Mouse (Mus musculus) ES-Bruce4 (cell line): ENCODE data around the gene Ifi27l2b. TPM values are rescaled to one million over a fixed set of nuclear protein-coding genes. Genes with fewer than 3 reads are reported as not detected.

Source experiments
- H3K27ac ChIP-seq: 2 replicates; pipeline ENCODE4 v1.5.1; 2012; ENCODE audit warnings: low read length, inconsistent platforms; ENCODE audit not compliant: insufficient read depth
- H3K27me3 ChIP-seq: 2 replicates; pipeline ENCODE4 v1.6.1; 2012; ENCODE audit warnings: mild to moderate bottlenecking, low read length, inconsistent platforms; ENCODE audit not compliant: control insufficient read depth, poor library complexity, insufficient read depth, severe bottlenecking
- H3K36me3 ChIP-seq: 2 replicates; pipeline ENCODE4 v1.6.1; 2012; ENCODE audit warnings: inconsistent platforms, mild to moderate bottlenecking, low read length, moderate library complexity; ENCODE audit not compliant: control insufficient read depth, poor library complexity, insufficient read depth, severe bottlenecking
- H3K4me1 ChIP-seq: one replicate; pipeline ENCODE4 v1.8.1; 2011; ENCODE audit warnings: low read length; ENCODE audit not compliant: control insufficient read depth, insufficient read depth
- H3K4me3 ChIP-seq: 2 replicates; pipeline ENCODE4 v1.5.1; 2011; ENCODE audit warnings: low read depth, mild to moderate bottlenecking, low read length
- H3K9ac ChIP-seq: 2 replicates; pipeline ENCODE4 v1.6.1; 2012; ENCODE audit warnings: low read depth, mild to moderate bottlenecking, inconsistent platforms; ENCODE audit not compliant: poor library complexity, severe bottlenecking
- H3K9me3 ChIP-seq: replicated peaks from 2 replicates; pipeline ENCODE4 v1.6.1; 2012; ENCODE audit warnings: mild to moderate bottlenecking, low read length, inconsistent platforms; ENCODE audit not compliant: control insufficient read depth, poor library complexity, insufficient read depth, severe bottlenecking
- CTCF ChIP-seq: IDR thresholded peaks from one replicate; pipeline ENCODE4 v1.8.1; 2011; ENCODE audit warnings: low read depth, low read length
- EP300 ChIP-seq: IDR thresholded peaks from 2 replicates; pipeline ENCODE4 v1.6.1; 2011; ENCODE audit warnings: low read depth, low read length; ENCODE audit not compliant: insufficient read depth
- POLR2A ChIP-seq: IDR thresholded peaks from one replicate; pipeline ENCODE4 v1.8.1; 2011; ENCODE audit warnings: low read length; ENCODE audit not compliant: insufficient read depth
- polyA plus RNA-seq: library from polyadenylated mRNA; stranded (reverse); fragments of >200 nt; gene quantifications from 2 replicates; pipeline ENCODE4 v1.2.4, GENCODE M21; 2011; ENCODE audit warnings: low read depth; ENCODE audit not compliant: missing spikeins, insufficient read depth, insufficient read length

Ifi27l2b gene
- not detected in 2 replicates for polyA plus RNA-seq

DNA sequence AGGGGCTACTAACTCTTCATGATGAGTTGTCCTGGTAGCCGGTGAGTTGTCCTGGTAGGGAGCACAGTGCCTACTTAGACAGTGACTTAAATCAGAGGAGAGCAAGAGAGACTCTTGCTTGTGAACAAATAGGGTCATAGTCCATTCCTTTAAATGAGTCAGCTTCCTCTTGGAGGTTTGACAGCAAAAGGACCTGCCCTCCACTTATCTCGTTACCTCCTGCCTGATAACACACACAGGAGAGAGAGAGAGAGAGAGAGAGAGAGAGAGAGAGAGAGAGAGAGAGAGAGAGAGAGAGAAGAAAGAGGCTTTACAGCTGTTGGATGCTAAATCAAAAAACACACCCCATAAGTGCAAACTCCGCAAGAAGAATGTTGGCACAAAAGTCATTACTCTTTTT is at the start of gene Ifi27l2b:
Gene Ifi27l2b (minus strand): TSS at position 84 of the 400 bp plus-strand sequence.
- H3K9me3 ChIP-seq, result no peaks in the 10 kb centered on the region
- no peak within 1 kb of the TSS for H3K27ac ChIP-seq
- no peaks in the 10 kb centered on the region for H3K27me3 ChIP-seq
- H3K4me3 ChIP-seq, result no peak within 1 kb of the TSS
- H3K4me1 ChIP-seq, result no peaks in the 10 kb centered on the region
- H3K36me3 ChIP-seq, result no peaks in the 10 kb centered on the region
- TF ChIP-seq POLR2A (no peak), CTCF (no peak), EP300 (no peak)
- H3K9ac ChIP-seq, result no peak within 1 kb of the TSS

DNA sequence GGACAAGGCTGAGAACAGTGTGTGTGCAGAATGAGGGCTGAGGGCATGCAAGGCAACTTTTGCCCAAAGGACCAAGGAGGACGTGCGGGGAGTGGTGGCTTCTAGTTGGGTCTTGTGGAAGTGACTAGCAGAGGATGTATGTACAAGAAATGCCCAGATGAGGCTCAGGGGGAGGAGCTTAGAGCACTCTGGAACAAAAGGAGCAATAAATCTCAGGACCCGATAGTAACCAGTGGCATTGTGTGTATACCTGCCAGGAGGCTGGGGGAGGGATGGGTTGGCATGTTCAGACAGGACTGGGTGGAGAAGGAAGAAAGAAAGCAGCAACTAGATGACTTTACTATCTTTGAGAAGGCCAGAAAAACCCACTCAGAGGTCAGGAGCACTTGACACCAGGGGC is 47.4 kb upstream of the Ifi27l2b start:
- Histone ChIP-seq H3K27me3 (no peaks in the 10 kb centered on the region), H3K4me3 (no peak overlapping the region), H3K36me3 (no peaks in the 10 kb centered on the region), H3K4me1 (no peaks in the 10 kb centered on the region), H3K27ac (no peak overlapping the region), H3K9me3 (no peaks in the 10 kb centered on the region), H3K9ac (no peak overlapping the region)
- TF ChIP-seq CTCF, result no peak
- TF ChIP-seq POLR2A, result no peak
- TF ChIP-seq EP300, result no peak

DNA sequence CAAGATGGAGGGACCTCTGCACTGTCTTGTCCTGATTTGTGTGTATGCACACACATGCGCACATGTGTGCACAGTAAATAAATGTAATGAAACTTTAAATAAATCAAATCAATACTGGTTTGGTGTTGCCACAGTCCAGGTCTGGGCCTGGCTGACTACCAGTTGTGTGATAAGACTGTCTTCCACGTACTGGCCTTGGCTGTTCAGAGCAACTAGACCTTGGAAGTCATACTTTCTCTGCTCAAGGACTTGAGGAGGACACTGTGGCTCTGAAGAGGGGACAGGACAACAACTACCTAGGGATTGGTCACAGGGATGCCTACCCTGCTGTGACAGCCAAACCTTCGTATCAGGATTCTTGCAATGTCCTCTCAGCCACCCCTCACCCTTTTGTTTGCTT is 46.3 kb upstream of the Ifi27l2b start:
- TF ChIP-seq CTCF (no peak), POLR2A (no peak), EP300 (no peak)
- H3K9ac ChIP-seq, result no peak overlapping the region
- no peaks in the 10 kb centered on the region for H3K27me3 ChIP-seq
- no peaks in the 10 kb centered on the region for H3K4me1 ChIP-seq
- H3K9me3 ChIP-seq, result no peaks in the 10 kb centered on the region
- H3K36me3 ChIP-seq, result no peaks in the 10 kb centered on the region
- H3K27ac ChIP-seq, result no peak overlapping the region
- H3K4me3 ChIP-seq, result no peak overlapping the region

DNA sequence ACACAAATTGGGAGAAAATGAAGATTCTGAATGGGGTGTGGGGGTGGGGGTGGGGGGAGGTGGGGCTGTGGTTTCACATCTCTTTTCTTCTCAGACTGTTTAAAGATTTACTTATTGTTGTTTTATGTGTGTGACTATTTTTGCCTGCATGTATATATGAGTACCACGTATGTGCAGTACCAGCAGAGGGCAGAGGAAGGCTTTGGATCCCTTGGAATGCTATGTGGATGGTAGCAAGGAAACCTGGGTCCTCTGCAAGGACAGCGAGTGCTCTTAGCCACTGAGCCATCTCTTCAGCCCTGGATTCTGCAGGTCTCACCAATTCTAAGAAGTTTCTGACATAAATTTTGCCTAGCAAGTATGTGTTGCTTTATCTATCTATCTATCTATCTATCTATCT is 42.2 kb upstream of the Ifi27l2b start:
- TF ChIP-seq EP300, result no peak
- TF ChIP-seq CTCF, result no peak
- TF ChIP-seq POLR2A, result no peak
- no peaks in the 10 kb centered on the region for H3K9me3 ChIP-seq
- no peak overlapping the region for H3K4me3 ChIP-seq
- H3K27me3 ChIP-seq, result no peaks in the 10 kb centered on the region; the same call in 1 of the 2 replicates
- no peaks in the 10 kb centered on the region for H3K36me3 ChIP-seq
- H3K27ac ChIP-seq, result no peak overlapping the region
- H3K4me1 ChIP-seq, result no peaks in the 10 kb centered on the region
- no peak overlapping the region for H3K9ac ChIP-seq

DNA sequence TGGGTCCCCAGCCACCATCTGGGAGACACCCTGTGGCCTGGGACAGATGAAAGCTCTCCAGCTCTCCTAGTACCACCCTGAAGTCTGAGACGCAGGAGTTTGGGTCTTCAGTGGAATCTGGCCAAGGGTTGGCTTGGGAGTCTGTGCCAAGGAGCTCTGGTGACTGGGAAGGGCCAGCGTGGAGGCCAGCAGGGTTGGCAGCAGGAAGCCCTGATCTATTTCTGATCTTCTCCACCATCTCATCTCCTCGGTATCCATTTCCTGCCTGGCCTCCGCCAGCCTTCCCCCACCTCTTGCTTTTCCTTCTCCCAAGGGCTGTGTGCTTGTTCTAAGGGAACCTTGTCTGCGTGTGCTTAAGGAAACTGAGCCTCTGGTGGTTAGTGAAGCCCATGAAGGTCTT is 41.7 kb upstream of the Ifi27l2b start:
- H3K9ac ChIP-seq, result no peak overlapping the region
- H3K4me3 ChIP-seq, result no peak overlapping the region
- no peaks in the 10 kb centered on the region for H3K9me3 ChIP-seq
- TF ChIP-seq POLR2A (no peak), CTCF (no peak), EP300 (no peak)
- no peaks in the 10 kb centered on the region; the same call in 1 of the 2 replicates for H3K27me3 ChIP-seq
- no peaks in the 10 kb centered on the region for H3K36me3 ChIP-seq
- no peak overlapping the region for H3K27ac ChIP-seq
- no peaks in the 10 kb centered on the region for H3K4me1 ChIP-seq

DNA sequence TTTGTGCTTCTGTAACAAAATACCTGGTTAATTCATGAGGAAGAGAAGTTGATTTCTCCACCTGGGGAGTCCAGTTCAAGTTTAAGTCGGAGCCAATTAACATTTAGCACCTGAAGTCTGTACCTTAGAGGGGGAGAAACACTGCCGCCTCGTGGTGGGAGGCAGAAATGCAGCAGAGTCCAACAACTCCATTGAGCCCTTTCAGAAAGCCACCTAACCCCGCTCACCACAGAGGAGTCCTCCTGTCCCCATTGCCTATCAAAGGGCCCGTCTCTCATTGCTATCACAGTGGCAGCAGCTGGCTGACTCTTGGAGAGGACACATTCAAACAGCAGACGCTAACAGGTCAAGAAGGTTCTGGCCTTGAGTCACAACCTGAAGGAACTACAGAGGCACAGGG is 37.5 kb upstream of the Ifi27l2b start:
- no peak overlapping the region for H3K9ac ChIP-seq
- no peaks in the 10 kb centered on the region for H3K4me1 ChIP-seq
- no peaks in the 10 kb centered on the region for H3K9me3 ChIP-seq
- no peaks in the 10 kb centered on the region; the same call in 1 of the 2 replicates for H3K27me3 ChIP-seq
- no peaks in the 10 kb centered on the region for H3K36me3 ChIP-seq
- no peak overlapping the region for H3K4me3 ChIP-seq
- no peak overlapping the region for H3K27ac ChIP-seq
- TF ChIP-seq CTCF, result peak; percentile 80
- TF ChIP-seq POLR2A, result no peak

DNA sequence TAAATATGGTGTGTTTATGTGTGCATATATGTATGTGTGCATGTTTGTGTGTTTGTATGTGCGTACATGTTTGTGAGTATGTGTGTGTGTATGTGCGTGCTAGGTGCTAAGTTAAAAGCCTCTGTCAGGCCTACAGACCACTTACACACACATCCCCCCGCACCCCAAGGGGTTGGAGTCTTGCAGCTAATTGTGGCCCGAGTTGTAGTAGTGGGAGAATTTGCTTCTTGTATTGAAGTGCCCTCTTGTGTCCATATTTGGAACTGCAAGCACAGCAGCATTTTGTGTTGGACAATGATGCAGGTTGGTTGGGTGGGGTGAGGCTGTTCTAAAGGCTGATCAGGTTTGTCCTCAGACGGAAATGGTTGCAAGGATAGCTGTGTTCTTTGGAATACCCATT is 35.7 kb upstream of the Ifi27l2b start:
- H3K4me1 ChIP-seq, result no peaks in the 10 kb centered on the region
- no peak overlapping the region for H3K4me3 ChIP-seq
- H3K9me3 ChIP-seq, result no peaks in the 10 kb centered on the region
- TF ChIP-seq CTCF (peak; percentile 38), EP300 (no peak)
- no peaks in the 10 kb centered on the region; the same call in 1 of the 2 replicates for H3K27me3 ChIP-seq
- no peaks in the 10 kb centered on the region for H3K36me3 ChIP-seq
- no peak overlapping the region for H3K27ac ChIP-seq
- H3K9ac ChIP-seq, result no peak overlapping the region
